Mouse (Mus musculus): ENCODE measurements around the gene Slc7a1.

DNA sequence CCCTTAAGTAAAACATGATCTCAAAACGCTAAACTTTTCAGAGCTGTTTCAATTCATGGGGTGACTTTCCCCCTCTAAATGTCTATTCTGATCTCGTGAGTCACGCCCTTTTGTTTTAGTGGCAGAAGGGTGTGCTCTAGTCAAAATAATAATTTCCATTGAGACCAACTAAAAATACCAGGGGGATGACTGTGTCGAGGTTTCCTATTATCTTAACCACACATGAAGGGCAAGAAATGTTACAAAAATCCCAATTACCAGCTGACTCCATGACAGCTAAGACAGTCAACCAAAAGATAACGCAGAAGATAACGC is 1.3 kb downstream of the Slc7a1 start:
- TF ChIP-seq E2F4 (IDR thresholded peaks at IDR 0.05; ENCODE audit: insufficient read depth) (no peak), USF1 (IDR thresholded peaks at IDR 0.05; ENCODE audit: low read depth) (no peak), POLR2A (IDR thresholded peaks at IDR 0.05; ENCODE audit: insufficient read length, low read depth) (no peak), TCF3 (IDR thresholded peaks at IDR 0.05; ENCODE audit: insufficient read length, low read depth) (no peak), MAX (IDR thresholded peaks at IDR 0.05; ENCODE audit: low read depth) (no peak), POLR2AphosphoS2 (IDR thresholded peaks at IDR 0.05; ENCODE audit: insufficient read length, low read depth) (no peak), REST (IDR thresholded peaks at IDR 0.05; ENCODE audit: insufficient read depth, insufficient read length) (no peak), CEBPB (IDR thresholded peaks at IDR 0.05; ENCODE audit: insufficient read depth, poor library complexity, severe bottlenecking) (no peak)

Measured in myocyte (in vitro differentiated cells).